Mouse (Mus musculus): ENCODE measurements around the gene Bag3. TPM values are rescaled to one million over a fixed set of nuclear protein-coding genes. Genes with fewer than 3 reads are reported as not detected.
"Not testable (repeated sequence)": the region's sequence is repeated elsewhere in the genome, so short reads cannot be mapped to it uniquely, and the experiment has no call there.

Bag3 gene
- polyA plus RNA-seq, 1 experiment, result 58.6 TPM

DNA sequence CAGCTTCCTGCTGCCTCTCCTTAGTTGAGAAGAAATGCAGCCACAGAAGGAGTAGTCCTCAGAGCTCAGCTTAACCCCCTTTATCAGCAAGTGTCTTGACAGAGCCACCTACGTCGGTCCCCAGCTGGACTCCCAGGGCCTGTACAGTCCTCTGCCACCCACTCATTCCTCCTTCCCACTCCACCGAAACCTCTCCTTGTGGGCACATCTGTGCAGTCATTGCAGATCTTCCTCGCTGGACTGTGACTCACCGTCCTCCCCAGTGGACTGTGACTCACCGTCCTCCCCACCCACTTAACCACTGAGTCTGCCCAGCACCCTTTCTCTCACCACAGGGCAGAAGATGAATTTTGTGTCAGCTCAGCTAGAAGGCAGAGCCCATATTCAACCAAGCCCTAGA lies 31.1 kb downstream of the Bag3 start:
- H3K4me3 ChIP-seq (replicated peaks; ENCODE audit: extremely low read depth, low read depth, low read length), result no peak overlapping the region
- peaks cover 5% of the 10 kb centered on the region for H3K4me1 ChIP-seq (ENCODE audit: control insufficient read depth, insufficient read depth, low read length)
- 54% methylated on average over 6 of the region's 6 CpGs for WGBS
- TF ChIP-seq CTCF (IDR thresholded peaks at IDR 0.05; ENCODE audit: insufficient read depth, low read length), result no peak
- no peak for TF ChIP-seq POLR2A (IDR thresholded peaks at IDR 0.05; ENCODE audit: borderline replicate concordance, extremely low read depth, low read depth, low read length)
- no peak for DNase-seq

DNA sequence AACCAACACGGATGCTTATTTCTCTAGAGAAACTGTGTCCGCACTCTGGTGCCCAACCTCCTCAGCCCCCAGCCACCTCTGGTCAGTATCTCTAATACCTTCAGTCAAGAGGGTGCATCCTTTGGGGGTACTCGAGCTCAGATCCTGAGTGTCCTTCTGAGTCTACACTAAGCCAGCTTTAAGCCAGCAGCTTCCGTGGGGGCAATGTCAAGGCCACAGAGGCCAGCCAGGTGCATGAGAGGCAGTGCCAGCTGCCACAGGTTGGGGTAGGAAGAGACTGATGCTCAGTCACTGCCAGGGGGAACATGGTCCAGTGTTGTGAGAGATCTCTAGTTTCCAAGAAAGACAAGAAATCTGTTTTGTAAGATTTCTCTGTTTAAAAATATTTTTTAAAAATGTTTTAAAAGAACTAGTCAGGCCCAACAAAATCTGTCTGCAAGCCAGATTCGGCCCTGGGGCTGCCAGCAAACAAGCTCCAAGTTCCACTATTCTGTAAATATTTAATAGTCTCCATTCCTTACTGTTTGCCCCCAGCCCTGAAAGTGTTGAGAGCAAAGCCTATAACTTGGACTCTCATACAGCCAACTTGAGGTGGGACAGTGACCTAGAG lies 31.8 kb downstream of the Bag3 start:
- 71% methylated on average over 5 of the region's 5 CpGs for WGBS
- no peak for DNase-seq
- TF ChIP-seq CTCF (IDR thresholded peaks at IDR 0.05; ENCODE audit: insufficient read depth, low read length), result no peak
- no peak for TF ChIP-seq POLR2A (IDR thresholded peaks at IDR 0.05; ENCODE audit: borderline replicate concordance, extremely low read depth, low read depth, low read length)
- H3K4me3 ChIP-seq (replicated peaks; ENCODE audit: extremely low read depth, low read depth, low read length), result no peak overlapping the region
- peaks cover 2% of the 10 kb centered on the region; the same call in 1 of the 2 replicates for H3K4me1 ChIP-seq (ENCODE audit: control insufficient read depth, insufficient read depth, low read length)

DNA sequence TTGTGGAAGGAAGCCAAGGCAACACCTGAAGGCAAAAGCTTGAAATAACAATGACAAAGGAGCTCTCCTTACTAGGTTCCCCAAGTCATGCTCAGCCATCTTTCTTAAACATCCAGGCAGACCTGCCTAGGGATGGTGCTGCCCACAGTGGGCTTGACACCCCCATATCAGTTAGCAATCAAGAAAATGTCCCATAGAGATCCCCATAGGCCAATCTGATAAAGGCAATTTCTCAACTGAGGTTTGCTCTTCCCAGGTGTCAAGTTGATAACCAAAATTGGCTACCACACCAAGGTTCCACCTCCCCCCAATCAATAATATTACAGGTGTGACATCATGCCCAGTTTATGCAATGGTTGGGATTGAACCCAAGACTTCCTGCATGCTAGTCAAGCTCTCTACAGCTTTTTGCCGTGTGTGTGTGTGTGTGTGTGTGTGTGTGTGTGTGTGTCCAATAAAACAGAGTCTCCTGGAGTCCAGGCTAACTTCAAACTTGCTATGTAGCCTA lies 33.6 kb downstream of the Bag3 start:
- no peak overlapping the region for H3K4me3 ChIP-seq (replicated peaks; ENCODE audit: extremely low read depth, low read depth, low read length)
- TF ChIP-seq POLR2A (IDR thresholded peaks at IDR 0.05; ENCODE audit: borderline replicate concordance, extremely low read depth, low read depth, low read length) (no peak), CTCF (IDR thresholded peaks at IDR 0.05; ENCODE audit: insufficient read depth, low read length) (no peak)
- WGBS, result 64% methylated on average over 1 of the region's 1 CpGs
- DNase-seq, result no peak
- peaks cover 2% of the 10 kb centered on the region; the same call in 1 of the 2 replicates for H3K4me1 ChIP-seq (ENCODE audit: control insufficient read depth, insufficient read depth, low read length)

DNA sequence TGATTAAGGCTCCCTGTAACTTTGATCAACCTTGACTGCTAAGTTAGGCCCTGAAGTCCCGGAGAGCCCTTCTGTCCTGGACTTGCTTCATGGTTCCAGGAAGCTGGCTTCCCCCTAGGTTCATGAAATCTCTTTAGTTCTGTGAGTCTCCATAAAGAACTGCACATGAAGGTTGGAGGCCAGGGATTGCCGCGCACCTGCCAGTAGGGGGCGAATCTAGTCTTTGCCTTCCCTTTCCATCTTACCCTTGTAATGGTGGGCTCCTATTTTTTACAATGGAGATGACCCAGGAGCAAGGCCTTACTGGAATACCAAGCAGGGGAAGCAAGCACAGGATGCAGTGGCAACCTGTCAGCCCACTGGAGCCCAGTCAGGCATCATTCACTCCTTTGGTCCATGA lies 40.0 kb downstream of the Bag3 start:
- DNase-seq, result peak; percentile 47
- no peaks in the 10 kb centered on the region for H3K4me1 ChIP-seq (ENCODE audit: control insufficient read depth, insufficient read depth, low read length)
- WGBS, result 44% methylated on average over 4 of the region's 4 CpGs

DNA sequence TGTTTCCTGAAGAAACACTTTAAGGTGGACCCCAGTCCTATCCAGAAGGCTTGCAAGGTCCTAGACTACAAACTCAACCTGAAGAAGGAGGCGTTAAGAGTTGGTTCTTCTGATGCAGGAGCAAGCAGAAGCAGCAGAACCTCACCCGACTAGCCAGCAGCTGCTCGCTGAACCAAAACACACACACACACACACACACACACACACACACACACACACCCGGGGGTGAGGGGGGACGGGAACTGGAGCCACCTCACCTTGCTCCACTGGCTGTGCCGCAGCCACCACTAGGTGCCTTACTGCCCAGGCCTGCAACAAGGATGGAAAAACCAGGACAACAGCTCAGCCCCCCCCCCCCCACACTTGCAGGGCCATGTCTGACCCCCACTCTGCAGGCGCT lies 42.9 kb downstream of the Bag3 start:
- no peaks in the 10 kb centered on the region for H3K4me1 ChIP-seq (ENCODE audit: control insufficient read depth, insufficient read depth, low read length)
- WGBS, result 79% methylated on average over 7 of the region's 7 CpGs
- H3K4me3 ChIP-seq (replicated peaks; ENCODE audit: extremely low read depth, low read depth, low read length), result no peak overlapping the region
- TF ChIP-seq CTCF (IDR thresholded peaks at IDR 0.05; ENCODE audit: insufficient read depth, low read length), result no peak
- no peak for DNase-seq

More for the DNA sequence above, 40.0 kb downstream of the Bag3 start:
- TF ChIP-seq POLR2A (IDR thresholded peaks at IDR 0.05; ENCODE audit: borderline replicate concordance, extremely low read depth, low read depth, low read length) (no peak), CTCF (IDR thresholded peaks at IDR 0.05; ENCODE audit: insufficient read depth, low read length) (peak; percentile 75)
- H3K4me3 ChIP-seq (replicated peaks; ENCODE audit: extremely low read depth, low read depth, low read length), result no peak overlapping the region

DNA sequence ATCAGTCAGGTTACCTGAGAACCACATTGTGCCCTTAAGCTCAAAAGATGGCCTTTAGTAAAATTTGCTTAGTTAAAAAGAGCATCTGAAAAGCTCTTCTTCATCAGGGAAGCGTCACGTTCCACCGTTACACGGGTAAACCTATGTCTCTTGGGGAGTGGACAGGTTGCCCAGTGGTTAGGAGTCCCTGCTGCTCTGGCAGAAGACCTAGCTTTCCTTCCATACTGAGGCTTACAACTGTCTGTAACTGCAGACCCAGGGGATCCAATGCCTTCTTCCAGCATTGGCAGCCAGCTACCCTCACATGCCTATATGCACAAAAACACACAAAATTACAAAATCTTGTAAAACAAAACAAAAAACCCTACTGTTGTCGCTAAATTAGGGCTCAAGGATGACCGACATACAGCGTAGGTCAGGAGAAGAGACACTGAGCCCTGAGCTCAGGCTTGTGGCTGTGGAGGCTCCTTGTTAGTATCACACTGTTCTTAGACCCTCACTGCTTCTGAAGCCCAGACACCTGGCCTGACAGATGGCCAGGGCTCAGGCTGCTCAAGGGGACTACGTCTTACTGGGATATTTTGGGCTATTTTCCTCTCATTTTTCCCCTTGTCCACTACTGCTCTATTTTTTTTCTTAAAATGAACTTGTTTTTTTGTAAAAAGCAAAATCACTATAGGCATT lies 44.3 kb downstream of the Bag3 start:
- no peak overlapping the region for H3K4me3 ChIP-seq (replicated peaks; ENCODE audit: extremely low read depth, low read depth, low read length)
- TF ChIP-seq CTCF (IDR thresholded peaks at IDR 0.05; ENCODE audit: insufficient read depth, low read length) (no peak), POLR2A (IDR thresholded peaks at IDR 0.05; ENCODE audit: borderline replicate concordance, extremely low read depth, low read depth, low read length) (no peak)
- H3K4me1 ChIP-seq (ENCODE audit: control insufficient read depth, insufficient read depth, low read length), result no peaks in the 10 kb centered on the region
- WGBS, result 89% methylated on average over 8 of the region's 8 CpGs
- DNase-seq, result no peak

DNA sequence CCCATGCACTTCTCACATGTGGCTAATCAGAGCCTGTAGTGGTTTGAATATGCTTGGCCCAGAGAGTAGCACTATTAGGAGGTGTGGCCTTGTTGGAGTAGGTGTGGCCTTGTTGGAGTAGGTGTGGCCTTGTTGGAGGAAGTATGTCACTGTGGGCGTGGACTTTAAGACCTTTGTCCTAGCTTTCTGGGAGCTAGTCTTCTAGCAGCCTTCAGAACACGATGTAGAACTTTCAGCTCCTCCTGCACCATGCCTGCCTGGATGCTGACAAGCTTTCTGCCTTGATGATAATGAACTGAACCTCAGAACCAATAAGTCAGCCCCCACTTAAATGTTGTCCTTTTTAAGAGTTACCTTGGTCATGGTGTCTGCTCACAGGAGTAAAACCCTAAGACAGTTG lies 46.0 kb downstream of the Bag3 start:
- not testable (repeated sequence) for H3K4me3 ChIP-seq (replicated peaks; ENCODE audit: extremely low read depth, low read depth, low read length); H3K4me1 ChIP-seq (ENCODE audit: control insufficient read depth, insufficient read depth, low read length); DNase-seq
- 82% methylated on average over 2 of the region's 2 CpGs for WGBS

DNA sequence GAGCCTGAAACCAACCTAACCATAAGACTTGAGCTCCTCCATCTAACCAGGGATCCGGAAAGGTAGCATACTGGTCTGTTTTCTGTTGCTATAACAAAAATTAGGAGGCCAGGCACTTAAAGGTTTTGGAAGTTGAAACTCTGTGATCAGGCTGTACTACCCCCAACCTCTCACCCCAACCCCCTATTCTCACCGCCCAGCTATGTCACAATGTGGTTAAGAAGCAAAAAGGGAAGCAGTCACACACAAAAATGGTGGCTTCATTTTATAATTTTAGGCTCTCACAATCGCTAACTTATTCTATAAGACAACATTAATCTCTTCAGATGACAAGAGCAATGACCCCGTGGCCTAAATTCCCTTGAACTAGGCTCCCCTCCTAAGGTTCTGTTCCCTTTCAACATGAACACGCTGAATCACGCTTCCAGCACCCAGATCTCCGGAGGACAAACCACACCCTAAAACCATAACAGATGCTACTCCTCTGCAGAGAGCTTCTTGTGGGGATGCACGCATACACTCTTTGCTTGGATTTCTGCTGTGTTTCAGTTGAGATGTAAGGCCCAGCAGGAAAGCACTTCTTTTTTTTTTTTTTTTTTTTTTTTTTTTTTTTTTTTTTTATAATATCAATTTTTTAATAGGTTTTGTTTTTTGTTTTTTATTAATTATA lies 46.7 kb downstream of the Bag3 start:
- 83% methylated on average over 8 of the region's 8 CpGs for WGBS
- Histone ChIP-seq H3K4me1 (ENCODE audit: control insufficient read depth, insufficient read depth, low read length) (no peaks in the 10 kb centered on the region), H3K4me3 (replicated peaks; ENCODE audit: extremely low read depth, low read depth, low read length) (no peak overlapping the region)
- no peak for DNase-seq
- TF ChIP-seq POLR2A (IDR thresholded peaks at IDR 0.05; ENCODE audit: borderline replicate concordance, extremely low read depth, low read depth, low read length) (no peak), CTCF (IDR thresholded peaks at IDR 0.05; ENCODE audit: insufficient read depth, low read length) (no peak)

DNA sequence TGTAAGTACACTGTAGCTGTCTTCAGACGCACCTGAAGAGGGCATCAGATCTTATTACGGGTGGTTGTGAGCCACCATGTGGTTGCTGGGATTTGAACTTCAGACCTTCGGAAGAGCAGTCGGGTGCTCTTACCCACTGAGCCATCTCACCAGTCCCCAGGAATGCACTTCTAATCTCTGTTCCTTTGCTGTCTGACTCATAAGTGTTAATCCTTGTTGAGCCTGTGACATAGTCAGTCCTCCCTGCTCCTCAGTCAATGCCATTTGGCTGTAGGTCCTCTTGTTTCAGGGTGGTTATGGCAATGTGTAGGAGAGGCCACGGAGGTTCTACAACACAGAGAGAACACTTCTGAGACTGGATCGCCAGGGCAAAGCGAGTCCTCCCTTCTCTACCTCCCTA lies 47.2 kb downstream of the Bag3 start:
- not testable (repeated sequence) for H3K4me1 ChIP-seq (ENCODE audit: control insufficient read depth, insufficient read depth, low read length); H3K4me3 ChIP-seq (replicated peaks; ENCODE audit: extremely low read depth, low read depth, low read length); DNase-seq
- 81% methylated on average over 7 of the region's 7 CpGs for WGBS

DNA sequence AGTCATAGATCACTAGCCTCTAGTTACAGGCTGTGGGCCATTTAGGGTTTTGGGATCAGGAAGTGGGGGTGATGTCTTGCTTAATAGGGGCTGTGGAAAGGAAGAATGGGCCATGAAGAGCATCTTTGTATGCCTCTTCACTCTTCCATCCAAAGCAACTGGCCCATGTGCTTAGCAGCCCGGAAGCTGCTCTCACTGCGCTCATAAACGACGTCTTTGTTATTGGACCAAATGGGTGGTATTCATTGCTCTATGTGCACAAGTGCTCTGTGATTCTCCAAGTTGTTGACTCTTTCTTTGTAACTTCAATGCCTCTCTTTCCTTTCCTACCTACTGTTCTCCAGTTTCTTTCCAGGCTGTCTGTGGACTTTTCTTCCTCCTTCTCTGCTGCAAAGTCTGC lies 48.6 kb downstream of the Bag3 start:
- no peak for DNase-seq
- Histone ChIP-seq H3K4me3 (replicated peaks; ENCODE audit: extremely low read depth, low read depth, low read length) (no peak overlapping the region), H3K4me1 (ENCODE audit: control insufficient read depth, insufficient read depth, low read length) (no peaks in the 10 kb centered on the region)
- no peak for TF ChIP-seq POLR2A (IDR thresholded peaks at IDR 0.05; ENCODE audit: borderline replicate concordance, extremely low read depth, low read depth, low read length)
- TF ChIP-seq CTCF (IDR thresholded peaks at IDR 0.05; ENCODE audit: insufficient read depth, low read length), result no peak
- 77% methylated on average over 4 of the region's 4 CpGs for WGBS
